Mouse (Mus musculus) CD4-positive, CD25-positive, alpha-beta regulatory T cell, adult 2 months (primary cell): ENCODE measurements around the gene BC067074.

Experiments
- DNase-seq: peaks from one replicate; pipeline ENCODE4 v3.0.0-alpha.2; 2012; ENCODE audit warnings: low read depth, low spot score

Gene BC067074

GRCm38 (mm10) chr13:113321972-113322371, 29.0 kb downstream of the BC067074 start:
- peak; percentile 78 for DNase-seq

- DNase-seq, result no peak
These were observed 31.3 kb downstream of the BC067074 start for GRCm38 (mm10) chr13:113324241-113324640.

DNA sequence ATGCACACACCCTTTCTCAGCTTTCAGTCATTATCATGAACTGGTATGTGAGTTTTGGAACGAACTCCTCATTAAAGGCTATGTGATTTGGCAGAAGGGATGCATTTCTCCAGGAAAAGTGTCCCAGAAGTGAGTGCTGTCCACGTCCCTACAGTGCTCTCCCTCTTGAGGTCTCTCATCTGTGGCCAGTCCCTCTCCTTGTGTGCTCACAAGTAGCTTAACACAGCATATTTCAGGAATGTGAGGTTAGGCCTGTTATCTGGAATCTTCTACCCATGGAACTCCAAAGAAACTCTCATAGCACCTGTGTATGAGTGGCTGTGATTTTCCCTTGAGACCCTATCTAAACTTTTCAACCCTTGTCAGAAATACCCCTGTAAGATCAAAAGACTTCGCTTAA, 32.7 kb downstream of the BC067074 start:
- DNase-seq, result no peak

- DNase-seq, result no peak
These were observed 39.3 kb downstream of the BC067074 start for GRCm38 (mm10) chr13:113332256-113332655.

- no peak for DNase-seq
These were observed 40.4 kb downstream of the BC067074 start for GRCm38 (mm10) chr13:113333374-113333773.

- DNase-seq, result no peak
These were observed 41.0 kb downstream of the BC067074 start for GRCm38 (mm10) chr13:113333931-113334330.

GRCm38 (mm10) chr13:113334773-113335172, 41.8 kb downstream of the BC067074 start:
- no peak for DNase-seq

DNA sequence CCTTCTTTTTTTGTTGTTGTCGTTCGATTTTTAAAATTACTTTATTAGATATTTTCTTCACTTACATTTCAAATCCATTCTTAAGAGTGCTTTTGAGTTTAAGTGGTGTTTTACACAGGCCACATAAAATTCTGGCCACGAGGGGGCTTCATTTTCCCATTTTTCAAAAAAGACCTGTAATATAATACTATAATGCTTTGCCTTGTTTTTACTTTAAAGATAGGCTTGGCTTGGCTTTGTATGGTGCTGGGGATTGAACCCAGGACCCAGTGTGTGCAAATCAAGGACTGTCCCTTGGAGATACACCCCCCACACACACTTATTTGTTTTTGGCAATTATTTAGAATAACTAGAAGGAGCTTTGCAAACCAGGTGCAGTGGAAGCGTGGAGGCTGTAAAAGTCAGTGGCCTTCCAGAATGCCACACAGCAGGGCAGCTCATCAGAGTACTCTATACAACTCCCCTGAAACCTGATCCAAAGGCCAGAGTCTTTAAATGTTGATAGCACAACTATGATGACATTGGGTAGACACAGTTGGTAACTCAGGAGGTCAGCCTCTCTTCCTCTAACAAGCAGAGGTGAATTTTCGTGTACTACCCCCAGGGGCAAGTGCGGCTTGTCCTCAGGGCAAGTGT, 44.4 kb downstream of the BC067074 start:
- peak; percentile 69 for DNase-seq

DNA sequence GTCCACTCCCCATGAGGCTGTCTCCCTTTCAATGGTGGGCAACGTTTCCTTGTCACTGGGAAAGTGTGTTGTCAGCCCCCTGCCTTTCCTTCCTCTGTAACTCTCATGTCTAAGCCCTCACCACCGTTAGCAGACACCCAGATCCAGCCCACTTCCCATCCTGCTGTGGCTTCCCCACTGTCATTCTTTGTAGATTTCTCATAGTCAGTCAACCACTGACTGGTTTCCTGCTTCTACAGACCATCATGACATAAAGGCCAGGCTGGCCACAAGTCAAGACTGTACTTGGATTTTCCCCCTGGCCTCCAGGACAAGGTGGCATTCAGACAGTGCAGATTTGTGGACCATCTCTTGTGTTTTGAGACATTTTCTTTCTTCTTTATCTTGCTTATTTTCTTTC, 47.7 kb downstream of the BC067074 start:
- DNase-seq, result no peak

- no peak for DNase-seq
These were observed 48.2 kb downstream of the BC067074 start for GRCm38 (mm10) chr13:113341161-113341560.

DNA sequence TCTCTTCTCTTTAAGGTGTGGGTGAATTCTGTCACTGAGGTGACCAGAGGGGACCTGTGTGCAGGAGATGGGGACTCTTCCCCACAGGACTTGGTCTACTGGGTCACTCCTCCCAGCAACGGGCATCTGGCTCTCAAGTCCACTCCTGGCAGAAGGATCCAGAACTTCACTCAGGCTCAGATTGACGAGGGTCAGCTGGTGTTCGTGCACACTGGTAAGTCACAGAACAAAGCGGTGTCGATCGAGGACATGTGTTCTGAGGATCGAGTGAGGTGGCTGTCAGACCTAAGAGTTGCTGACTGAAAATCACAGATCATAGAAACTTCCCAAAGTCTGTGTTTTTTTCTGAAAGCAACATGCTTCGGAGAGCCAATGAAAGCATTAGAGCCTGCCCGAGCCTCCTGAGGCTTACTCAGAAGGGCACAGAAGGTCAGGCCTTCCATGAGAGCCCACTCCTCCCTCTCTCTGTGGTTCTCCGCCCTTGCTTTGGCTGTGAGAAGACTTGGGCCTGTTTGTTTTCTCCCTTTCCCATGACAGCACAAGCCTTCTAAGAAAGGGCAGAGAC, 49.5 kb downstream of the BC067074 start:
- no peak for DNase-seq

- no peak for DNase-seq
These were observed 57.9 kb downstream of the BC067074 start for GRCm38 (mm10) chr13:113350743-113351430.

DNA sequence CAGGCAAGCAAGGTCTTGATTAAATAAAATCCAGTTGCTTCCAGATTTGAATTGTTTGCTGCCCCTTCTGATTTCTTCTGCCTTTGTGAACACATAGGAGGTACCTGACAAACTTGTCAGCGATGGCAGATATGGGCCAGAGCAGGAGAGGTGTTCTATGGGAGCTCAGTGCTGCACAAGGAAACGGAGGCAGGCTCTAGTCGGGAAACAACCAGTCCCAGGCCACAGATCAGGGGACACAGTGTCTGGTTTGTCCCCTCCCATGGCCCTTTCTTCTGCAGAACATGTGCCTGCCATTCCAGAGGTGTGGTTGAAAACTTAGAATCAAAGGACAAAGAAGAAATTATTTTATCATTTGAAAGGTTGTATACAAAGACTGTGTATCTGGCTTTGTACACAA, 60.6 kb downstream of the BC067074 start:
- no peak for DNase-seq

- DNase-seq, result no peak
These were observed 61.0 kb downstream of the BC067074 start for GRCm38 (mm10) chr13:113353955-113354354.

DNA sequence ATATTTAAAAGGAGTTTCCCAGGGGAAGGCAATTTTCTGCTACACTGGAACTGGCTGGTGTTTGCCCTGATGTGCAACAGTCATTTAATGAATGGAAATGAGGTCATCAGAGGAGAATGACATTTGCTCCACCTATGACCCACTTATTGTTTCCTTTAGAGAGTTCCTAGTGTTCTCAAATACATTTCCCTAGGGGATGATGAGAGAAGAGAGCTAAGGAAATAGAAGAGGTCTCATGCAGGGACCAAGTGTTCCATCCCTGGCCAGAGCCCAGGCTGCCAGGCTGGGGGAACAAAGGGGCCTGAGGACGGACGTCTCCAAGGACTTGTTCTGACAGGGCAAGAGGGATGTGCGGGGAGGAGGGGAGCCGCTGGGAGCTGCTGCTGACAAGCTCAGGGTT, 62.1 kb downstream of the BC067074 start:
- DNase-seq, result no peak

- DNase-seq, result no peak
These were observed 64.6 kb downstream of the BC067074 start for GRCm38 (mm10) chr13:113357438-113358144.

DNA sequence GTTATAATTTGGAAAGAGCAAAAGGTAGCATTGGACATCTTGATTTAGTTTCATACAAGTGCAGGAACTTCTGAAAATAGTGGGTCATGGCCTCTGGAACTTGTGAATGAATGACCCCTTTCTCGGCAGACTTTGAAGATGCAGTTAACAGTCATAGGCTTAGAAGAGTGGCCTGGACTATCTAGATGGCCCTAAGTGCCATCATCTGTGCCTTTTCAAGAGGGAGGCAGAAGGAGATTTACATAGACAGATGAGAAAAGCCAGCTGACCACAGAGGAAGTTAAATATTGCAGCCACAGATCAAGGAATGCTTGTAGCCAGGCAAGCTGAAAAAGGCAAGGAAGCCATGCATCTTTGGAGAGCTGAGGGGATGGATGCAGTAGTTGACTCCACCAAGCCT, 66.7 kb downstream of the BC067074 start:
- DNase-seq, result no peak

DNA sequence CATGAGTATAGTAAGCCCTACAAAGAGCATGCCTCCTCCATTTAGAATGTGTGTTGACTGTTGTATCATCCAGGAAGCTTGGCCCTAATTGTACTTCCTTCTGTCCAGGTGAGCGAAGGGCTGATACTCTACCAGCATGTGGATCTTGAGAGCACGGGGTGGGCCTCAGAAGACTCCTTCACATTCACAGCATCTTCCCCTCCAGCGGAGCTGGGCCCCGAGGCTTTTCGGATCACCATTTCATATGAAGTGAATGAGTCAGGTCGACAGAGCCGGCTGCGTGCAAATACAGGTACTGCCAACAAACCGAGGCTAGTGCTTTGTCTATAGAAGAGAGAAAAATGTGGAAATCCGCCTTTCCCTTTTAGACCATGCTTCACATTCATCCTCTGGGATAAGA, 73.0 kb downstream of the BC067074 start:
- no peak for DNase-seq

- no peak for DNase-seq
These were observed 76.1 kb downstream of the BC067074 start for GRCm38 (mm10) chr13:113368931-113369579.

- DNase-seq, result no peak
These were observed 76.7 kb downstream of the BC067074 start for GRCm38 (mm10) chr13:113369622-113370021.

DNA sequence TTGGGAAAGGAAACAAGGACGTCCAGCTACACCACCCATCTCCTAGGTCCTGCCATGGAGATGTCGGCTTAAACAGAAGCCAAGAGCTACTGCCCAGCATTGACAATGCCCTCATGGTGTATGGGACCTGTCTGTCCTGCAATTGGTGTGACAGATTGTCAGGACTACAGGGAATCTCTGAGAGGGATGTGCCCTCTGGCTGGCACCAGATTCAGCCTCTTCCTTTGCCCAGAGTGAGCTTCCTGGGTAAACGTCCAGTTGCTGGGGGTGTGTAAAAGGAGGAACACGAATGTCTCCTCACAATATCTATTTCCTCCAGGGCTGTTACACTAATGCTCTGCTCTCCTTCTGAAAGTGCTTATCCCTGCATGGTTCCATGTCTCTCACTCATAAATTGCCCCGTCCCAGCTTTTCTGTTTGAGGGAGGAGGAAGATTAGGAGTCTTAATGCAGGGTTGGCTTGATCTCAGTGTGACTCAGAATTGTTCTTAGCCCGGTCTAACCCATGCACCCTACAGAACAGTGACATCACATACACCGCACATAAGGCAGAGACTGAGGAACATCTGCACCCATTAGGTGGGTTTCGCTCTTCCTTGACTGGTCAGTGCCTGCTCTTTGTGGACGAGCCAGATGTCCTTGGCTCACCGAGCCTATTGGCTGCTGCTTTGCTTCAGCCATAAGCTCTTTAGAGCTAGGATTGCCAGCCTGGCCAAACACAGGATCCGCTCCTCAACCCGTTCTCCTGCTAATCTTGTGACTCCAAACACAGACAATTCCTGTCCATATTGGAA, 80.5 kb downstream of the BC067074 start:
- DNase-seq, result no peak
